8 mouse cellular contexts compared by ENCODE assay signal in genomic region chr12:30584356-30584740, GRCm38 (mm10). TPM values are rescaled to one million over a fixed set of nuclear protein-coding genes. Genes with fewer than 3 reads are reported as not detected.
A peak's percentile ranks its signal among the peaks of the same experiment; 100 is the strongest.
DNase-seq lines count a peak whose midpoint lies in the region; ATAC-seq and TF ChIP-seq lines count a peak whose summit lies in the region.

Gene Tmem18, plus strand, starts transcription at chr12:30584426.

- peak within 1 kb of the TSS; percentile 90 for H3K27ac ChIP-seq in embryonic facial prominence, embryonic 14.5 days (replicated peaks; ENCODE audit: low read depth, low read length)
- peak within 1 kb of the TSS; percentile 91 for H3K27ac ChIP-seq in heart, adult 2 months
- H3K27ac ChIP-seq in limb, embryonic 13.5 days, result peak within 1 kb of the TSS; percentile 73; the same call in 1 of the 2 replicates
- peak within 1 kb of the TSS; percentile 86 for H3K27ac ChIP-seq in midbrain, embryonic 16.5 days (ENCODE audit: low read length)

- H3K4me3 ChIP-seq in embryonic facial prominence, embryonic 14.5 days (ENCODE audit: low read depth, low read length), result peak within 1 kb of the TSS; percentile 64
- H3K4me3 ChIP-seq in heart, adult 2 months, result peak within 1 kb of the TSS; percentile 87
- peak within 1 kb of the TSS; percentile 66 for H3K4me3 ChIP-seq in limb, embryonic 13.5 days
- H3K4me3 ChIP-seq in midbrain, embryonic 16.5 days (ENCODE audit: low read depth, low read length), result peak within 1 kb of the TSS; percentile 79

- peaks cover 17% of the 10 kb centered on the region for H3K36me3 ChIP-seq in embryonic facial prominence, embryonic 14.5 days (ENCODE audit: control insufficient read depth, insufficient read depth, low read length)
- no peaks in the 10 kb centered on the region; the same call in 1 of the 2 replicates for H3K36me3 ChIP-seq in heart, adult 2 months (ENCODE audit: control insufficient read depth, insufficient read depth, low read length)
- peaks cover 22% of the 10 kb centered on the region for H3K36me3 ChIP-seq in limb, embryonic 13.5 days
- H3K36me3 ChIP-seq in midbrain, embryonic 16.5 days (ENCODE audit: control insufficient read depth, insufficient read depth, low read length), result peaks cover 4% of the 10 kb centered on the region; the same call in 1 of the 2 replicates

- no peaks in the 10 kb centered on the region for H3K9me3 ChIP-seq in embryonic facial prominence, embryonic 14.5 days (ENCODE audit: control insufficient read depth, low read length)
- no peaks in the 10 kb centered on the region for H3K9me3 ChIP-seq in limb, embryonic 13.5 days
- no peaks in the 10 kb centered on the region for H3K9me3 ChIP-seq in midbrain, embryonic 16.5 days (replicated peaks; ENCODE audit: control insufficient read depth, low read length, poor library complexity, severe bottlenecking)

- no peaks in the 10 kb centered on the region for H3K79me2 ChIP-seq in heart, adult 2 months (replicated peaks; ENCODE audit: control insufficient read depth, insufficient read depth, low read length)

- 0 out of 2 replicates have a peak, but pooled peaks have one; percentile 27 for TF ChIP-seq EP300 in heart, adult 2 months (IDR thresholded peaks at IDR 0.05; ENCODE audit: insufficient read depth, low read depth, low read length)

- peaks cover 7% of the 10 kb centered on the region; the same call in 1 of the 2 replicates for H3K4me1 ChIP-seq in embryonic facial prominence, embryonic 14.5 days (ENCODE audit: control insufficient read depth, insufficient read depth, low read length)
- H3K4me1 ChIP-seq in heart, adult 2 months (ENCODE audit: control insufficient read depth, insufficient read depth, low read length), result peaks cover 3% of the 10 kb centered on the region
- peaks cover 11% of the 10 kb centered on the region for H3K4me1 ChIP-seq in limb, embryonic 13.5 days
- peaks cover 11% of the 10 kb centered on the region for H3K4me1 ChIP-seq in midbrain, embryonic 16.5 days (ENCODE audit: control insufficient read depth, insufficient read depth, low read length)

- no peak for TF ChIP-seq CTCF in heart, adult 2 months (IDR thresholded peaks at IDR 0.05)

- DNase-seq in 3T3-L1 (ENCODE audit: low read depth, low spot score), result peak; percentile 92
- DNase-seq in adrenal gland, postnatal 4 days (ENCODE audit: low spot score in 2 of 2), result peak; percentile 50 to 67
- peak; percentile 96 for DNase-seq in embryonic facial prominence, embryonic 14.5 days (ENCODE audit: low spot score)
- DNase-seq in heart, adult 2 months, result peak; percentile 87 to 88
- DNase-seq in kidney, adult 8-10 months, result peak; percentile 76 to 79
- DNase-seq in spleen, postnatal 10 days (ENCODE audit: low spot score in 2 of 2), result peak; percentile 82 to 85

- WGBS in embryonic facial prominence, embryonic 14.5 days, result under 1% methylated on average over 35 of the region's 35 CpGs
- WGBS in heart, adult 2 months, result under 1% methylated on average over 35 of the region's 35 CpGs
- under 1% methylated on average over 35 of the region's 35 CpGs for WGBS in limb, embryonic 13.5 days
- under 1% methylated on average over 35 of the region's 35 CpGs for WGBS in midbrain, embryonic 16.5 days

- TF ChIP-seq POLR2A in heart, adult 2 months (IDR thresholded peaks at IDR 0.05; ENCODE audit: insufficient read depth, low read depth, low read length), result peak; percentile 95

- peak; percentile 95 for ATAC-seq in embryonic facial prominence, embryonic 14.5 days (ENCODE audit: low read depth)
- ATAC-seq in limb, embryonic 13.5 days (ENCODE audit: low FRiP score, low read depth), result peak; percentile 93
- peak; percentile 94 for ATAC-seq in midbrain, embryonic 16.5 days

- intact Hi-C loops in heart, adult 2 months (cut with DNase I), result loop anchor here (10.0 kb wide), 1 partner anchor 650 kb away; the partner anchor contains the start of gene Pxdn

- peak within 1 kb of the TSS; percentile 96 for H3K4me2 ChIP-seq in embryonic facial prominence, embryonic 14.5 days (ENCODE audit: low read depth, low read length)
- H3K4me2 ChIP-seq in limb, embryonic 13.5 days (replicated peaks), result peak within 1 kb of the TSS; percentile 88
- peak within 1 kb of the TSS; percentile 88 for H3K4me2 ChIP-seq in midbrain, embryonic 16.5 days (ENCODE audit: low read length)

- peak within 1 kb of the TSS; percentile 83 for H3K9ac ChIP-seq in embryonic facial prominence, embryonic 14.5 days (ENCODE audit: low read depth, low read length)
- H3K9ac ChIP-seq in heart, adult 2 months (ENCODE audit: low read depth, low read length), result peak within 1 kb of the TSS; percentile 86
- peak within 1 kb of the TSS; percentile 80 for H3K9ac ChIP-seq in limb, embryonic 13.5 days
- H3K9ac ChIP-seq in midbrain, embryonic 16.5 days (ENCODE audit: low read depth, low read length), result peak within 1 kb of the TSS; percentile 93

- H3K27me3 ChIP-seq in embryonic facial prominence, embryonic 14.5 days (replicated peaks; ENCODE audit: control insufficient read depth, insufficient read depth, low read length), result no peaks in the 10 kb centered on the region
- H3K27me3 ChIP-seq in heart, adult 2 months (ENCODE audit: control insufficient read depth, insufficient read depth, low read length), result no peaks in the 10 kb centered on the region
- no peaks in the 10 kb centered on the region for H3K27me3 ChIP-seq in limb, embryonic 13.5 days
- no peaks in the 10 kb centered on the region for H3K27me3 ChIP-seq in midbrain, embryonic 16.5 days (ENCODE audit: control insufficient read depth, insufficient read depth, low read depth, low read length)

RNA-seq across cellular contexts. Expression of gene Tmem18, which starts in this region (rescaled TPM):
- 10 to 100 TPM; 30.1 to 31.0 TPM for total RNA-seq in adrenal gland, postnatal 4 days (2021)
- 25.2 and 26.3 TPM in 2 replicates for polyA plus RNA-seq in embryonic facial prominence, embryonic 14.5 days (2014; fragmentation: Nextera tagmentation; extraction: Ambion mirVana)
- 1 to 10 TPM; 9.0 to 9.4 TPM for total RNA-seq in heart, adult 2 months (2021)
- 7.9 and 13.2 TPM in 2 replicates for polyA plus RNA-seq in heart, adult 2 months (2012; rRNA removed)
- polyA plus RNA-seq in limb, embryonic 13.5 days (2015; fragmentation: Nextera tagmentation; extraction: Ambion mirVana), result 29.4 and 30.1 TPM in 2 replicates
- polyA plus RNA-seq in midbrain, embryonic 16.5 days (2015; fragmentation: Nextera tagmentation; extraction: Ambion mirVana), result 36.3 and 39.2 TPM in 2 replicates

Comparison
In these comparisons a context has a peak if more than half of its experiments do, and no peak if none do; other contexts are left out.
1. Peak in every context shown above with its lines: DNase-seq, ATAC-seq, H3K4me3 ChIP-seq and H3K27ac ChIP-seq.